Mouse (Mus musculus) WW6 (cell line): ENCODE data around the gene Zfyve9.
"Not testable (repeated sequence)": the region's sequence is repeated elsewhere in the genome, so short reads cannot be mapped to it uniquely, and the experiment has no call there.

Experiments used
- DNase-seq: peaks from one replicate; pipeline ENCODE4 v3.0.0-alpha.2; 2013; ENCODE audit warnings: low read depth, low spot score

The Zfyve9 gene

DNA sequence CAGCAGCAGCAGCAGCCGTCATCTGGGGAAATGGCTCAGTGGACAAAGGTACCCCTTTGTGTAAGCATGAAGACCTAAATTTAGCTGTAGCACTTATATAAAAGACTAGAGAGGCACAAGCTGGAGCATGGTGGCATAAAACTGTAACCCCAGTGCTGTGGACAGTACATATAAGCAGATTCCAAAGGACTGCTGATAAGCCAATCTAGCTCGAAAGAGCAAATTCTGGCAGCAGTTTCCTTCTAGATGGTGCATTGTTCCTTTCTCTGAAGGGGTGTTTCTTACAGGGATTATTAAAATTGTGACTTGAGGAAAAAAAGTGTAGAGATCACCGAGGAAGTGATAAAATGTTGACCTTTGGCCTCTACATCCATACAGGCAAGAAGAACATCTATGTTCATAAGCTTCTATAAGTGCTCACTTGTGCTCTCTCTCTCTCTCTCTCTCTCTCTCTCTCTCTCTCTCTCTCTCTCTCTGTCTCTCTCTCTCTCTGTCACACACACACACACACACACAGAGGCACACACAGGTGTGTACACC, 59.3 kb downstream of the Zfyve9 start:
- no peak for DNase-seq

DNA sequence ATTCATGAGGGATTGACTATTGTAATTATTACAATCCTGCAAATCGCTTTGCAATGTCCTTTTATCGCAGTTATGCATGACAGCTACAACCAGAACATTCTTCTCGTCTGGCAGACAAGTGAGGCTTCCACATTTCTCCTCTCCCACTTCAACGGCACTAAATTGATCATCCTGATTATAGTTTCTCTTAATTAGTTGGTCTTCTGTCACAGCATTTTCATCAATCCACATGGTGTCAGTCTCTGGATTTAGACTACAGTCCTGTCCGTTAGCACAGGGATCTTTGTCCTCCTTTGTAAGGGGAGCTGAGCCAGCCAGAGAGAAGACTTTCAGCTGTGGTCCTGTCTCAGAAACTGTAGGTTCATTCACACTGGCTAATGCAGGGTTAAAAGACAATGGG, 61.2 kb downstream of the Zfyve9 start, which contains the start of gene 3110021N24Rik:
Gene 3110021N24Rik (plus strand): TSS at position 301 of the 400 bp plus-strand sequence.
- DNase-seq: no peak

DNA sequence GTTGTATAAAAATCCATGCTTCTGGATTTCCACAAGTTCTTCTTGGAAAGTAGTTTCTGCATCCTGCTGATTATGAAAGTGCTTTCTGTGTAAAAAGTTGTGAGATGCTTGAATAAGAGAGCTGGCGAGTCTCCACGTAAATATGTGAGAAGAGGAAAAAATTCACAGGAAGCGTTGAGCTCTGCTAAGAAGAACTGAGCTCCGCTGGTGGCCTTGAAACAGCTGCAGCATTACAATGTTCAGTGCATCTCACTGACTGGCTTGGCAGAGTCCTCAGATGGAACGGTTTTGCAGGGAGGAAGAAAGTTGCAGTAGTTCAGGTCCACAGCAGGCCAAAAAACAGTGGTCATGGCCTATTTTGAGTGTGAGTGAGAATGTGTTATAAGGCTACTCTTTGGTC, 72.4 kb downstream of the Zfyve9 start:
- no peak for DNase-seq

DNA sequence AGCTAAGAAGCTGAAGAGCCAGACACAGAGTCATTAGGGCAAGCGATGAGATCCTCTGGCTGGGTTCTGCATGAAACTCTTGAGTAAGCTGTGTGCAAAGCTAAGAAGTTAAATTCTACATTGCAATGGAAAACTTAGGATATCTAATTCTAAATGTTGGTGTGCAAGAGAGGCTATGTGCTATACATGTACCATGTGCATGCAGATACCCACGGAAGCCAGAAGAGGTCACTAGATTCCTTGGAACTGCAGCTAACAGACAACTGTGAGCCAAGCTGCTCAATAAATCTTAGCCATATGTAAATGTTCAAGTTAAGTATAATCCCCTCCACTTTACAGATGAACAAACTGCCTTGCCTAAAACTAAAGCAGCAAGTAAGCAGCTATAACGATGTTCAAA, 83.7 kb downstream of the Zfyve9 start:
- DNase-seq: no peak

DNA sequence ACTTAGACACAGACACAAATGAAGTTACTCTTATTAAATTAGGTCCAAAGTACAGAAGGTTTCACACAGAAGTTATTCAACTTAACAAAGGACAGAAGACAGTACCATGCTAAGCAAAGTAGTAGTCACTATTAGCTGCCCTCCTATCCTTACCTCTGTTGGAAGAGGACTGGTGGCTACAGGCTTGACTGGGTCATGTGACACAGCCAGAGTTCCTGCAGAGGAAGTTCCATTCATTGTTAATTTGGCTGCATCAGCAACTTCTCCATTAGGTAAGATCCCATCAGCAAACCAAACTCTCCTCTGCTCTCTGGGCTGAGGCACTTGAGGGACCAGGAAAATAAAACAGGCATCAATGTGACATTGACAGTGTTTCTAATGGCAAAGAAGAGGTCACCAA, 89.1 kb downstream of the Zfyve9 start:
- DNase-seq: no peak

DNA sequence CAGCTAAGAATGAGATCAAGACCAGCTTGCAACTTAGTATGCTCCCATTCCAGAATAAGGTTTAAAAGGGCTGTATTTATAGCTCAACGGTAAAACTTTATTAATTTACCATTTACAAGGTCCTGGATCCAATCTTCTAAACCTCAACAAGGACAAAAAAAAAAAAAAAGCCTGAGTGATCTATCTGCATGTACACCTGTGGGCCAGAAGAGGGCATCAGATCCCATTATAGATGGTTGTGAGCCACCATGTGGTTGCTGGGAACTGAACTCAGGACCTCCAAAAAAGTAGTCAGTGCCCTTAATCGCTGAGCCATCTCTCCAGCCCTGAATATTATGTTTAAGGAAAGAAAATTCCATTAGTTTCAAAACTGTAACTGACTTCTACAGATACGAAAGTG, 90.1 kb downstream of the Zfyve9 start:
- DNase-seq: no peak

DNA sequence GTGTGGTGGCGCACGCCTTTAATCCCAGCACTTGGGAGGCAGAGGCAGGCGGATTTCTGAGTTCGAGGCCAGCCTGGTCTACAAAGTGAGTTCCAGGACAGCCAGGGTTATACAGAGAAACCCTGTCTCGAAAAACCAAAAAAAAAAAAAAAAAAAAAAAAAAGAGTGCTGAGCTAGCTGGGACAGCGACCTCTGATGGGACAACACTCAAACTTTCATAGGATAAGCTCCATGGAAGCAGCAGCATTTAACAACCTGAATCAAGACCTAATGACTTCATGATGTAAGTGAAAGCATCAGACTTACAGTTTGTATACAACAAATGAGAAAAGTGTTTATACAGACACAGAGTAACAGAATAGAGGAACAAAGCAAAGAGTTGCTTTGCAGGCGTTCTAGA, 93.5 kb downstream of the Zfyve9 start:
- DNase-seq: not testable (repeated sequence)

DNA sequence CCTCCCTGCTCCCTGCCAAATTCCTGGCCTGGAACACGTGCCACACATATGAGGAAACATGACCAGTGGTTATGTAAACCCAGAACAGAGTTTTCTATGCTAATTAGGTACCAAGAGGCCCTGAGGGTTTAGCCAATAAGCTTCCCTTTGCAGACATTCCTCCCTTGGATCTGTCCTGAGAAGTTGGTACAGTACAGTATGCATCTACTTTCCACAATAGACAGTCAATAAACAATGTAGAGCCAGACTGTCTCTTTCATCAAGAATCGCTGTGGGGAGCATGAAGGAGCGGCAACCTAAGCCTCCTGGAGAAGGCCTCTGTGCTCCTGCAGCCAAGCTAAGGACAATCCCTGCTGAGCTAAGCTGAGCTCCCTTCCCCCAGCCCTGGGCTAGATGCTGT, 94.4 kb downstream of the Zfyve9 start:
- no peak for DNase-seq

DNA sequence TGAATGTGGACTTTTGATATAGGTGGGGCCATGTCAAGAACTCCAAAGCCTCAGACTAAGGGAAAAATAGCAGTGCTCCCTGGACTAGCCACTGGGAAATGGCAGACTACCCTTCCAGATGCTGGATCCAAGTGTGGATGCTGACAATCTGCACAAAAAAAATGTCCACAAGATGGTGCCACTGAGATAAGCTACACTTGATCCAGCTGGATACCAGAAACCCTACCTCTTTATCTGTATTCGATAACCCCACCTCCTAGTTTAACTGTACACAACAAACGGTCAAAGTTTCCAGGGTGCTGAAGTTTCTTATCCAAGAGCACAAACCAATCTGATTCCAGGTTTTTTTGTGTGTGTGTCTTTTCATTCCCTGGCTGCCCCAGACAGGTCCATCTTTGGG, 116.2 kb downstream of the Zfyve9 start:
- peak; percentile 59 for DNase-seq

DNA sequence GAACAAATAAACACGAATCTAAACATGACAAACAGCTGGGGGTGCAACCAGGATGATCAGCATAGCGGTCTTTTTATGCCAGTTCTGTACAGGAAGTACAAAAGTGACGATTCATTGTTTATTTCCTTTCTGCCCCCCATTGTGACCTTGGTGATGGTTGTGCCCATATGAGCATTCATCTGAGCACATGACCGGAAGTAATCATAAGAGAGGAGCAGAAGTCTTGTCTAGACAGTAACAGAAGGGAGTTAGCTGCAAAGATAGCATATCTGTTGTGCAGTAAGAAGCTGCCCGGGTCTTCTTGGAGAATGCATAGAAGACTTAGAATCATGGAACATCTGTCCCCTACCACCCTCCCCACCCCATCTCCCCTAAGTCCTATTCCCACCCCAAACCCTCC, 141.8 kb downstream of the Zfyve9 start:
- no peak for DNase-seq

DNA sequence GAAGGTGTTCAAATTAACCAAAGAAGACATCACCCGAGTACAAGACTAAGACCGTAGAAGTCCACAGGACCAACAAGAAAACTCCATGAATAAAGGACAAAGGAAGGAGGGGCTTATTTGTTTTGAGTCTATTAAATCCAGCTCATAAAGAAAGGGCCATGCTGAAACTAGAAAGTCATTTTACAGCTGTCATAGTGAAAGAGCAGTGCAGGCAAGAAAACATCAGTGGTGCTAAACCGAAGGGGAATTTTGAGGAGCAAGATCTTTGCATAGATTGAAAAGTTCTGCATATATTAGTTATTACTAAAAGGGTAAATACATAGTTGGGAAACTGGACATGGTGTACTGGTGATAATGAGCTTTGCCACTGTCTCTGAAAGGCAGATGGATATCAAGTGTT, 142.9 kb downstream of the Zfyve9 start:
- no peak for DNase-seq

DNA sequence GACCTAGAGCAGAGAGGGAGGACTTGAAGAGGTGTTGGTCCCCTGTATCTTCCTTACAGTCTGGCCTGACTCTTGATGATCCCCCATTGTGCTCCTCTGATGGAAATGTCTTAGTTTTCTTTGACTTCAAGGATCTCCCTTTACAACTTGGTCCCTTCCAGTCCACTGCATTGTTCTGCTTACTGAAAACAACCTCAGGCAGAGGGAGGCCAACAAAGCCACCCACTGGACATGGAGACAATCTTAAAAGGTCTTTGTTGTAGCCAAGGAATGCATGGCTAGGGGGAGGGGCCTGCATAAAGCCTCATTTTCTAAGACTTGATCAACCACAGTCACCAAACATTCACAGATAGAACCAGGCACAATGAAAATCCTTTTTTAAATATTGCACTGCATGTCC, 145.5 kb downstream of the Zfyve9 start:
- no peak for DNase-seq

DNA sequence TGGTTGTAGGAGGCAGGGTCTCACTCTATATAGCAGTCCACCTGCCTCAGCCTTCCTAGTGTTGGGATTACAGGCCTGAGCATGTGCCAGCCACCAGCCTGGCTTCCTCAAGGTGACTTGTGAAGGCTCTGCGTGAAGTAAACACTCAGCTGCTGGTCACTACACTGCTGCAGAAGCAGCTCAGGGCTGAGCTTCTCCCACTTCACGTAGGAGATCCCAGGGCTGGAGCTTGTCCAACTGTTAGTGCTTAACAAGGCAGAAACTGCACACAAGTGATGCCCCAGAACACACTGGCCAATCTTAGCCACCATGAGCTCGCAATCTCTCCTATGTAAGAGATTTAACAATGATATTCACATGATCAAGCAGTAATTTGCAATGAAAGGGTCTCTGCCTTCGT, 145.9 kb downstream of the Zfyve9 start:
- DNase-seq: no peak

DNA sequence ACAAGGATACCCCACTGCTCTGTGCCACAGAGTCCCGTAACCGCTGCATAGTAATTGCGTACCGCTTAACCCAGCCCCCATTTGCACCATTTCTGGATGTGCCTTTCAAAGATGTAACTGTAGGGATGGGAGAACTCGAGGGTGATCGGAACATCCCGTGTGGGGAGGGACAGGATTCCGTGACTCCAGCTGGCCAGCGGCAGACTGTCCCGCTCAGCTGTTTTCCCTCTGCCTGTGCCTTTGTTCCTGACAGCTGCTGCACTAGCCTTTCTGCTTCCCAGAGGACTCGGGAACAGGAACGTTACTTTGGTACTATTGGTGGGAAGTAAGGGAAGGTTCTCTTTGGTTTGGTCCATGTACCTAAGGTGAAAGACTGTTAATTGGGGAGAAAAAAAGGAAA, 146.9 kb downstream of the Zfyve9 start:
- no peak for DNase-seq

DNA sequence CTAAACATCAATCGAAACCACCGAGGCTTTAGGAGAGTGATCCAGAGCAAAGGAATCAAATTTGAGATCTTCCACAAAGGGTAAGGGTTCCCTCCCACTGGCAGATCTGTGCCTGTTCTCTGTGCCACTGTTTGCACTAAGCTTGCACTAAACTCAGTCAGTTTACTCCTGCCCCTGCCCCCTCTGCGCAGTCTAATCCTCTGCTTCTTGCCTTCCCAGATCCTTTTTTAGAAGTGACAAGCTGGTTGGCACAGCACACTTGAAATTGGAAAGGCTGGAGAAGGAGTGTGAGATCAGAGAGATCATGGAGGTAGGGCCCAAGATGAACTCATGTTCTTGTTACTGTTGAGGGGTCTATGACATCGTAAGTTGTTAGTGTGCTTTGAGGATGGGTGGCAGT, 149.0 kb downstream of the Zfyve9 start:
- DNase-seq: no peak

DNA sequence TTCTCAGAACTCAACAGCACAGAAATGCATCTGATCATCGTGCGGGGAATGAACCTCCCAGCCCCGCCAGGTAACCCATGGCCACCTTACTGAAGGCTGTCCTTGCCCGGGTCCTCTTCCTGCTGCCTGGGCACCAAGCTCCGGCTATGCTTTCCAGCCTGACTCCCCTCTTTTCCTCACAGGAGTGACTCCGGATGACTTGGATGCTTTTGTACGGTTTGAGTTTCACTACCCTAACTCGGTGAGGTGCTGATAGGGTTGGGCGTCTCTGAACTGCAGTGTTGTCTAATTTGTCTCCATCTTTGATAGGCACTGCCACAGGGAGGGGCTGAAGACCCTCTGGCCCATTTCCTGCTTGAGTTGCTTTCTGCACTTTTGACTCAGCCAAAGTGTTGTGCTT, 150.5 kb downstream of the Zfyve9 start:
- DNase-seq: no peak

DNA sequence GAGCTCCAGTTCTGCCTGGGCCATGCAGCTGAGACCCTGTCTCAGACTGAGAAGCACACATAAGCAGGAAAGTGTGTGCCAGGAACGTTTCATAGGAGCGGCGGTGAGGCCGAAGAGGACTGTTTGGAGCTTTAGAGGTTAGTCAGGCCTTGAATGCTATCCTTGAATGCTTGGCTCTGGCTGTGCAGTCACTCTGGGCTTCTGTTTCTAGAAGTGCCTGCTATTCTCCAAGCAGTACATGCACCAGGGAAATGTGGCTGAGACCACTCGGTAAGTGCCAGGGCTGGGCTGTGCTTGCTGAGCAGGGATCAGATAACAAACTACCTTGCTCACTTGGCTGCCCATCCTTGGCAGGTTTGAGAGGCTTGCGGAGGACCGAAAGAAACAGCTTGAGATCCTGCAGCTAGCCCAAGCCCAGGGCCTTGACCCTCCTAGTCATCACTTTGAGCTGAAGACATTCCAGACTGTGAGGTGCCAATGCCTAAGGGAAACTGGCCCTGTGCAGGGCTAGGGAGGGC, 151.2 kb downstream of the Zfyve9 start:
- no peak for DNase-seq

DNA sequence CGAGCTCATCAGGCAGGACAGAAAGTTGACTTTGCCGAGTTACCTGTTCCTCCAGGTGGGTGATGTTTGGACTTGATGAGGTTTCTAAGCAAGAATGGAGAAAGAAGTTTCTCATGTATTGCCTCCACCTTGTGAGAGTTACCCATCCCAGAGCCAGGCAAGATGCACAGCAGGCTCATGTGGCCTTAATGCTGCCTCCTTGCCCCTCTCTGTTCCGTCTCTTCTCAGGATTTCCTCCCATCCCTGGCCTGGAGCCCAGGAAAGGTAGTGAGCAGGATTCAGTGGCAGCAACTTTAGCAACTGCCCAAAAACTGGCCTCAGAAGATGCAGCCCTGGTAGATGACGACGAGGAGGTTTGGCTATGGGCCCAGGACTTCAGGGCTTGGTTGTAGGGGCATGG, 153.5 kb downstream of the Zfyve9 start:
- DNase-seq: no peak

DNA sequence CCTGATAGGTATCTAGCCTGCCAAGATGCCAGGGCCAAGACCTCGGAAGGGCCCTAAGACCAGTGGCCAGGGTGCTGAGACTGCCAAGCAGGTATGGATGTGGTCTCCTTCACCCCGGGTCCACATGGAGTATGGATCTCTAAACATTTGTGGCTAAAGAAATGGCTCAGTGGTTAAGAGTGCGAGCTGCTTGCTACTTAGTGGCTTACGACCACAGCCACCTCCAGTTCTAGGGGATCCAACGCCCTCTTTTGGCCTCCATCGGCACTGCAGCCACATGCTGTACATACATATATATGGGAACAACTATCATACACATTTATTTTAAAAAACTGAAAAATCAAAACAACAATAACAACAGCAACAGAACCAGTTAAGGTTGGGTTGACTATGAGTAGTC, 159.1 kb downstream of the Zfyve9 start:
- DNase-seq: no peak

DNA sequence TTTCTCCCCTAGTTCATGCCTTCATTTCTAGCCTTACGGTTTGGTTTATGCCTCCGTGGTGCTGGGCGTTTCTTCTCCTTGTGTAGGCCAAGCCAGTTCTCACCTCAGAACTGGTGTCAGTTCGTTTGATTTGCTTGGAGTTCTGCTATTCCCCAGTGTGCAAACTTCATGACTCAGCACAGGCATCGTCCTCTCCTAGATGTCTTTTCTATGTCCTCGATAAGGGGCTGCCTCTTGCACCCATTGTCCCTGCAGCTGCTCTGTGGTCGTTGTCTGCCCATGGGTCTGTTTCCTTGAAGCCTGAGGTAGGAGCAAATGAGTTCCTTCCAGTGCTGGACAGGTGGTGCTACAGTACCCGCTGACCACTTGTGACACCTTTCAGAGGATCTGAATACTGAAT, 160.1 kb downstream of the Zfyve9 start:
- DNase-seq: no peak

DNA sequence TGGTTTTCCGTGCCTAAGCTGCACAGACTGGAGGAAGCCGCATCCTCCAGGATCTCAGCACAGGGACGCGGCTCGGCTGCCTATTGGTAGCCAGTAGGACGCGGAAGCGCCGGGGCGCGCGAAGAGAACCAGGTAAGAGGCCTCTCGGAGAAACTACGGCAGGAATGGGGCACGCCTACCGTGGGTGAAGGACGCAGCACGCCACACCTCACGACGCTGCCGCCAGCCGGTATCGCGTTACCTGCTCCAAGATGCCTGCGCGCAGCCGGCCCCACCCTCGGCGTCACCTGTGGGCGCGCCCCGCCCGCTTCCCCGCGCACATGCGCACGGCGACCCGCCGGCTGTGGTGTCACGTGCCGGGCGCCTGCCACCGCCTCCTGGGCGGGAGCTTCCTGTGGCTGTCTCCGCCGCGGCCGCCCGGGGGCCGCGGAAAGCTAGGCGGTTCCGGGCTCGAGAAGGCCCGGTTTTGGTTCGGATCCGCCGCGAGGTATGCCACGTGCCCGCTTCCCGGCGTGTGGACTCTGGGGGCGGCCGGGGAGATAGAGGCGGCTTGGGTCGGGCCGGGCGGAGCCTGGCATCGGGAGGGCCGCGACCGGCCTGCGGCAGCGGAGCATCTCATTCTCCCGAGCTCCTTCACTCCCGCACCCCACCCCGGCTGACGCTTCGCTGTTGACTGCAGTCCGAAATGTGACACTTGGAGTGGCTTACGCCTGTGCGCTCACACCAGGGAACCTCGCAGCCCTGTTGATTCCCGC, 160.8 kb downstream of the Zfyve9 start, which contains the start of gene Cc2d1b:
Gene Cc2d1b (plus strand): TSS at position 354 of the 755 bp plus-strand sequence.
- peak; percentile 90 for DNase-seq

DNA sequence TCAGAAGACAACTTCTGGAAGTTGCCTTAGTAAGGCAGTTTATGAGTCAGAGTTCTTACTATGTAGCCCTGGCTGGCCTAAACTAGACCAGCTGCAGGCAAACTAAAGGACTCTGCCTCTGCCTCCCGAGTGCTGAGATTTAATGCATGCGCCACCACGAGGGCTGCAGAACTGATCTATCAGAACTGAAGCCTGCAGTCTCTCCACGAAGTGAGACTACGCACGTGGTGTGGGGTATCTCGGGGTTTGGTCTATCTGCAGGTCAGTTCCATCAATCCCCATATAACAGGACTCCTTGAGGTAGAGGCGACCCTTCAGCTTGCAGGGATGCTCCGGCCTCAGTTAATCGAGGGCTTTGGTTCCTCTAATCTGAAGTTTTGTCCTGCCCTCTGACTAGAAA, 161.4 kb downstream of the Zfyve9 start:
- no peak for DNase-seq

DNA sequence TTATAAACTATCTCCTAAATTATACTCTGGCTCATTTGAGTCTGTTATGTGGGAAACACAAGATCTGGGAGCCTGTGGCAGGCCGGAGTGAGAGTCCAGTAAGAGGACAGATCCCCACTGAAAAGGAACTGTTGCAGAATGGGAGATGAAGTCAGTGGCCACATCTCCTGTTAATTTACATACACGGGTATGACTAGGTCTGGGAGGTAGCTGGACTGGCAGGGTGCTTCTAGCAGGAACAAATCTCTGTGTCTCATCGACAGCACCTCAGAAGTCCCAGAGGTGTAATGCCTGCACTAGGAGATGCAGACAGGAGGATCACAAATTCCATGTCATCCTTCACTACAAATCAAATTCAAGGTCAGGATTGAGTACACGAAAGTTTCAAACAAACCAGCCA, 162.0 kb downstream of the Zfyve9 start:
- no peak for DNase-seq
